Mouse (Mus musculus) stomach, postnatal 0 days (tissue): ENCODE data around the gene Erbin.

ENCODE experiments used
- CTCF ChIP-seq: IDR thresholded peaks from 2 replicates; pipeline ENCODE4 v1.5.1; 2016; ENCODE audit warnings: antibody characterized with exemption, low read depth, mild to moderate bottlenecking, moderate library complexity
- EP300 ChIP-seq: optimal IDR thresholded peaks from 2 replicates; pipeline ENCODE3; 2016; ENCODE audit warnings: antibody characterized with exemption

GRCm38 (mm10) chr13:103958607-103959123 is 38.4 kb upstream of the Erbin start:
- TF ChIP-seq CTCF (no peak), EP300 (no peak)
